Mouse (Mus musculus) liver, adult 2 months (tissue): Measurements from ENCODE around the gene Hoxb3.

Source experiments
- CTCF ChIP-seq: fragments of 200-500 bp; IDR thresholded peaks from 2 replicates; pipeline ENCODE4 v1.5.1; 2011; ENCODE audit warnings: low read depth, low read length, control low read depth
- POLR2A ChIP-seq: fragments of 200-500 bp; IDR thresholded peaks from 2 replicates; pipeline ENCODE4 v1.6.1; 2011; ENCODE audit warnings: low read length, control low read depth; ENCODE audit not compliant: insufficient read depth; ENCODE audit errors: extremely low read depth

- no peak for TF ChIP-seq POLR2A
- no peak for TF ChIP-seq CTCF
These were observed 6.2 kb upstream of the Hoxb3 start for GRCm38 (mm10) chr11:96316696-96317607.
